In the genomic region with DNA sequence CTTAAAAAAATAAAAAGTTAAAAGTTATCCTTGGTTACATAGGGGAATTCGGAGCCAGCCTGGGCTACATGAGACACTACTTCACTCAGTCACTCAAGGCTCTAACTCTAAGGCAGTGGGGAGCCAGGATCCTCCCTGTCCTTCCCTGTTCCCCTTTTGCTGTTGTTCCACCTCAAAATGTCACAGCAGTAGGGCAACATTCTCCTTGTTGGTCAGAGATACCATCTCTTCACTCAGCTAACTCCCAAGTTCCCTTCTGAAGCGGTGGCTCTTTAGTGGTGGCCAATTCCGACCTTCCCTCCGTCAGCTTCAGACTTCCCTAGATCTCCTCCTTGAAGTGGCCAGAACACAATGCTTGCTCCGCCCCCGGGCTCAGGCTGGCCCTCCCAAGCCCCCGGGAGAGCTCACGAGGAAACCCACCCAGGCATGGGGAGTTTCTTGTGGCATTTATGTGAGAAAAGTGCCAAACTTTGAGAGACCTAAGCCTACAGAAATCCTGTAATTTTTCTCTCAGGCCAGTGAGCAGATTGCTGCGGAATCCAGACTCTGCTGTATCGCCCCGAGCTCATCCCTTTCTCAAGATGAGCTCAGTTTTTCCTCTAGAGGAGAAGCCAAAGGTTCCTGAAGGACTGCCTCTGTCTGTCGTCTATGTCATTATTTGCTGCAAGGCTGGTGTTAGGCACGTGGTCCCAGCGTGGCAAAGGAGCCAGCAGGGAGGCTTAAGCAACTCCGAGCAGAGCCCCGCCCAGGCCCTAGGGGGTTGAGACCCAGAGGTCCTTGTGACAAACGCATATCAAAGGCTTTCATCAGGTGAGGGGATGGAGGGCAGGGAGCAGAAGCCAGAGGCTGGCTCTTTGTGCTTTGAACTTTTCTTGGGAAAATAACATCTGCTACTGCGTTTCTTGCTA, we compare ENCODE assay signal across 9 mouse cellular contexts. TPM values are rescaled to one million over a fixed set of nuclear protein-coding genes. Genes with fewer than 3 reads are reported as not detected.
A peak's percentile ranks its signal among the peaks of the same experiment; 100 is the strongest.
DNase-seq lines count a peak whose midpoint lies in the region; ATAC-seq lines count a peak whose summit lies in the region.
"Had no signal": no experiment of that assay in that cellular context is flagged by ENCODE, and none has a peak within 500 bp of the region (broad histone marks: within the 10 kb centered on the region; RNA-seq: fewer than 3 reads in every experiment).

No protein-coding gene starts in this region.

- DNase-seq in layer of hippocampus, adult 9-11 months: peak; percentile 49
- DNase-seq in layer of hippocampus, postnatal 10 days (ENCODE audit: low spot score in 2 of 2): no peak
- peak; percentile 17 to 21 for DNase-seq in heart, postnatal 14 days
- peak; percentile 88 for DNase-seq in midbrain, embryonic 11.5 days (ENCODE audit: low spot score, missing footprints)
- DNase-seq in urinary bladder, postnatal 25 days (ENCODE audit: low spot score): peak; percentile 39
- DNase-seq in cerebellum, postnatal 4 days (ENCODE audit: low spot score in 2 of 2): no peak

- 0 out of 2 replicates have a peak overlapping the region, but pooled peaks have one; percentile 2 for H3K27ac ChIP-seq in embryonic facial prominence, embryonic 15.5 days (replicated peaks)
- no peak overlapping the region for H3K27ac ChIP-seq in limb, embryonic 12.5 days
- no peak overlapping the region for H3K27ac ChIP-seq in midbrain, embryonic 11.5 days (ENCODE audit: low read depth, low read length)

- no peaks in the 10 kb centered on the region for H3K36me3 ChIP-seq in embryonic facial prominence, embryonic 15.5 days
- H3K36me3 ChIP-seq in limb, embryonic 12.5 days: no peaks in the 10 kb centered on the region
- no peaks in the 10 kb centered on the region for H3K36me3 ChIP-seq in midbrain, embryonic 11.5 days (ENCODE audit: control insufficient read depth, insufficient read depth, low read length)

- peak overlapping the region; percentile 35 for H3K4me2 ChIP-seq in embryonic facial prominence, embryonic 15.5 days (replicated peaks)
- peak overlapping the region; percentile 45 for H3K4me2 ChIP-seq in limb, embryonic 12.5 days
- H3K4me2 ChIP-seq in midbrain, embryonic 11.5 days: peak overlapping the region; percentile 5; the same call in 1 of the 2 replicates

- 0 out of 2 replicates have a peak, but pooled peaks cover 4% of the 10 kb centered on the region for H3K27me3 ChIP-seq in embryonic facial prominence, embryonic 15.5 days
- peaks cover 12% of the 10 kb centered on the region; the same call in 1 of the 2 replicates for H3K27me3 ChIP-seq in limb, embryonic 12.5 days
- no peaks in the 10 kb centered on the region for H3K27me3 ChIP-seq in midbrain, embryonic 11.5 days (ENCODE audit: control insufficient read depth, insufficient read depth, low read length)
- H3K27me3 ChIP-seq: Patski had no signal

- intact Hi-C loops in heart, postnatal 14 days (cut with DNase I): no loop called here

- peaks cover 25% of the 10 kb centered on the region for H3K4me1 ChIP-seq in embryonic facial prominence, embryonic 15.5 days
- H3K4me1 ChIP-seq in limb, embryonic 12.5 days (replicated peaks): peaks cover 18% of the 10 kb centered on the region
- H3K4me1 ChIP-seq in midbrain, embryonic 11.5 days (ENCODE audit: control insufficient read depth, insufficient read depth, low read length): peaks cover 3% of the 10 kb centered on the region; the same call in 1 of the 2 replicates

- H3K4me3 ChIP-seq in embryonic facial prominence, embryonic 15.5 days (replicated peaks): peak overlapping the region; percentile 16; the same call in 1 of the 2 replicates
- peak overlapping the region; percentile 8 for H3K4me3 ChIP-seq in limb, embryonic 12.5 days (replicated peaks)
- no peak overlapping the region for H3K4me3 ChIP-seq in midbrain, embryonic 11.5 days (ENCODE audit: low read depth, low read length)

- no peaks in the 10 kb centered on the region for H3K9me3 ChIP-seq in embryonic facial prominence, embryonic 15.5 days (replicated peaks)
- no peaks in the 10 kb centered on the region for H3K9me3 ChIP-seq in limb, embryonic 12.5 days
- no peaks in the 10 kb centered on the region for H3K9me3 ChIP-seq in midbrain, embryonic 11.5 days (ENCODE audit: control insufficient read depth, low read length)

- H3K9ac ChIP-seq in embryonic facial prominence, embryonic 15.5 days: no peak overlapping the region
- peak overlapping the region; percentile 31; the same call in 1 of the 2 replicates for H3K9ac ChIP-seq in limb, embryonic 12.5 days (replicated peaks)
- H3K9ac ChIP-seq in midbrain, embryonic 11.5 days (ENCODE audit: low read length): no peak overlapping the region

- ATAC-seq in embryonic facial prominence, embryonic 15.5 days (ENCODE audit: insufficient number of reproducible peaks, low FRiP score, low TSS enrichment, low read depth): no peak
- ATAC-seq in limb, embryonic 12.5 days (ENCODE audit: insufficient number of reproducible peaks, insufficient read depth, low FRiP score, low TSS enrichment, low read depth): no peak
- no peak for ATAC-seq in midbrain, embryonic 11.5 days (ENCODE audit: low FRiP score)
- ATAC-seq: Patski had no signal

- 4% methylated on average over 18 of the region's 18 CpGs for WGBS in embryonic facial prominence, embryonic 15.5 days
- 4% methylated on average over 18 of the region's 18 CpGs for WGBS in limb, embryonic 12.5 days
- 5% methylated on average over 18 of the region's 18 CpGs for WGBS in midbrain, embryonic 11.5 days

RNA-seq across cellular contexts. Expression of a gene that starts 31.3 kb away (rescaled TPM):
- total RNA-seq in layer of hippocampus, postnatal 10 days (2021): 10 to 100 TPM; 78.5 to 86.2 TPM
- 153 and 161 TPM in 2 replicates for polyA plus RNA-seq in embryonic facial prominence, embryonic 15.5 days (2015; fragmentation: Nextera tagmentation; extraction: Ambion mirVana)
- 10 to 100 TPM; 81.7 to 84.0 TPM for total RNA-seq in heart, postnatal 14 days (2021)
- 186 and 196 TPM in 2 replicates for polyA plus RNA-seq in limb, embryonic 12.5 days (2016; fragmentation: Nextera tagmentation; extraction: Ambion mirVana)
- 232 and 254 TPM in 2 replicates for polyA plus RNA-seq in midbrain, embryonic 11.5 days (2014; fragmentation: Nextera tagmentation; extraction: Ambion mirVana)

RNA-seq across cellular contexts. Expression of a gene that starts 37.1 kb away (rescaled TPM):
- 10 to 100 TPM; 34.1 to 37.9 TPM for total RNA-seq in layer of hippocampus, postnatal 10 days (2021)
- polyA plus RNA-seq in embryonic facial prominence, embryonic 15.5 days (2015; fragmentation: Nextera tagmentation; extraction: Ambion mirVana): 19.5 and 19.9 TPM in 2 replicates
- total RNA-seq in heart, postnatal 14 days (2021): 10 to 100 TPM; 28.6 to 29.6 TPM
- polyA plus RNA-seq in limb, embryonic 12.5 days (2016; fragmentation: Nextera tagmentation; extraction: Ambion mirVana): 19.1 and 22.4 TPM in 2 replicates
- 18.1 and 18.3 TPM in 2 replicates for polyA plus RNA-seq in midbrain, embryonic 11.5 days (2014; fragmentation: Nextera tagmentation; extraction: Ambion mirVana)

RNA-seq across cellular contexts. Expression of a gene that starts 40.1 kb away (rescaled TPM):
- 10 to 100 TPM; 60.3 to 65.2 TPM for total RNA-seq in layer of hippocampus, postnatal 10 days (2021)
- polyA plus RNA-seq in embryonic facial prominence, embryonic 15.5 days (2015; fragmentation: Nextera tagmentation; extraction: Ambion mirVana): 20.6 and 22.0 TPM in 2 replicates
- 10 to 100 TPM; 67.9 to 68.4 TPM for total RNA-seq in heart, postnatal 14 days (2021)
- 31.9 and 34.9 TPM in 2 replicates for polyA plus RNA-seq in limb, embryonic 12.5 days (2016; fragmentation: Nextera tagmentation; extraction: Ambion mirVana)
- 29.9 and 32.1 TPM in 2 replicates for polyA plus RNA-seq in midbrain, embryonic 11.5 days (2014; fragmentation: Nextera tagmentation; extraction: Ambion mirVana)

Comparison
In these comparisons a context has a peak if more than half of its experiments do, and no peak if none do; other contexts are left out.
1. DNase-seq: peak in layer of hippocampus, adult 9-11 months (single experiment), heart, postnatal 14 days (2 of 2), midbrain, embryonic 11.5 days (single experiment) and urinary bladder, postnatal 25 days (single experiment); none in layer of hippocampus, postnatal 10 days (0 of 2) and cerebellum, postnatal 4 days (0 of 2).
2. Peak in every context shown above with its lines, with median percentiles within 50 percentile points of each other: H3K4me2 ChIP-seq.